Comparison of ENCODE assay signal across 11 mouse cellular contexts in genomic region chr16:20032328-20033081, GRCm38 (mm10). TPM values are rescaled to one million over a fixed set of nuclear protein-coding genes. Genes with fewer than 3 reads are reported as not detected.
DNase-seq lines count a peak whose midpoint lies in the region; ATAC-seq and TF ChIP-seq lines count a peak whose summit lies in the region.
"Had no signal": no experiment of that assay in that cellular context is flagged by ENCODE, and none has a peak within 500 bp of the region (broad histone marks: within the 10 kb centered on the region; RNA-seq: fewer than 3 reads in every experiment).

No protein-coding gene starts in this region.

- no peaks in the 10 kb centered on the region for H3K9me3 ChIP-seq in hindbrain, postnatal 0 days (ENCODE audit: low read length)
- H3K9me3 ChIP-seq in hindbrain, embryonic 13.5 days, result no peaks in the 10 kb centered on the region
- no peaks in the 10 kb centered on the region for H3K9me3 ChIP-seq in lung, embryonic 16.5 days (ENCODE audit: control insufficient read depth, low read length)
- H3K9me3 ChIP-seq in forebrain, embryonic 13.5 days (replicated peaks), result no peaks in the 10 kb centered on the region; the same call in 1 of the 2 replicates
- H3K9me3 ChIP-seq: embryonic facial prominence, embryonic 12.5 days had no signal

- no peak overlapping the region for H3K9ac ChIP-seq in hindbrain, postnatal 0 days (replicated peaks; ENCODE audit: low read length)
- H3K9ac ChIP-seq in hindbrain, embryonic 13.5 days, result no peak overlapping the region
- H3K9ac ChIP-seq in lung, embryonic 16.5 days (ENCODE audit: low read length), result no peak overlapping the region
- no peak overlapping the region for H3K9ac ChIP-seq in forebrain, embryonic 13.5 days
- H3K9ac ChIP-seq: embryonic facial prominence, embryonic 12.5 days had no signal

- intact Hi-C loops in left cerebral cortex, postnatal 14 days (cut with DNase I), result no loop called here

- no peaks in the 10 kb centered on the region for H3K4me1 ChIP-seq in hindbrain, postnatal 0 days (ENCODE audit: insufficient read depth, low read length)
- H3K4me1 ChIP-seq in hindbrain, embryonic 13.5 days (replicated peaks), result 0 out of 2 replicates have a peak, but pooled peaks cover 3% of the 10 kb centered on the region
- peaks cover 5% of the 10 kb centered on the region; the same call in 1 of the 2 replicates for H3K4me1 ChIP-seq in lung, embryonic 16.5 days (replicated peaks; ENCODE audit: control insufficient read depth, insufficient read depth, low read length)
- no peaks in the 10 kb centered on the region for H3K4me1 ChIP-seq in forebrain, embryonic 13.5 days
- H3K4me1 ChIP-seq: embryonic facial prominence, embryonic 12.5 days had no signal

- TF ChIP-seq CTCF in hindbrain, postnatal 0 days (IDR thresholded peaks at IDR 0.05; ENCODE audit: low read depth), result no peak

- no peak for ATAC-seq in hindbrain, postnatal 0 days
- ATAC-seq in hindbrain, embryonic 13.5 days (ENCODE audit: low FRiP score), result no peak
- ATAC-seq in lung, embryonic 16.5 days (ENCODE audit: low read depth), result peak; percentile 17; the same call in 1 of the 2 replicates
- no peak for ATAC-seq in forebrain, embryonic 13.5 days

- no peak overlapping the region for H3K4me3 ChIP-seq in hindbrain, postnatal 0 days (ENCODE audit: low read length)
- H3K4me3 ChIP-seq in hindbrain, embryonic 13.5 days, result no peak overlapping the region
- no peak overlapping the region for H3K4me3 ChIP-seq in lung, embryonic 16.5 days (ENCODE audit: low read length)
- H3K4me3 ChIP-seq in forebrain, embryonic 13.5 days, result no peak overlapping the region
- H3K4me3 ChIP-seq: embryonic facial prominence, embryonic 12.5 days had no signal

- H3K27ac ChIP-seq in hindbrain, postnatal 0 days, result no peak overlapping the region
- H3K27ac ChIP-seq in hindbrain, embryonic 13.5 days, result no peak overlapping the region; the same call in 1 of the 2 replicates
- peak overlapping the region; percentile 66 for H3K27ac ChIP-seq in lung, embryonic 16.5 days (ENCODE audit: low read length)
- H3K27ac ChIP-seq in forebrain, embryonic 13.5 days, result no peak overlapping the region
- H3K27ac ChIP-seq: embryonic facial prominence, embryonic 12.5 days had no signal

- peak; percentile 7 for DNase-seq in hindbrain, postnatal 0 days (ENCODE audit: low spot score)
- peak; percentile 44 for DNase-seq in adrenal gland, postnatal 25 days
- peak; percentile 84 for DNase-seq in heart, adult 8-10 months (ENCODE audit: low spot score)
- DNase-seq in thymus, postnatal 10 days (ENCODE audit: low spot score in 2 of 2), result no peak
- DNase-seq in left cerebral cortex, postnatal 14 days (ENCODE audit: low spot score in 2 of 2), result no peak

- H3K36me3 ChIP-seq in hindbrain, postnatal 0 days (ENCODE audit: insufficient read depth, low read length), result no peaks in the 10 kb centered on the region
- H3K36me3 ChIP-seq in hindbrain, embryonic 13.5 days, result no peaks in the 10 kb centered on the region
- H3K36me3 ChIP-seq in lung, embryonic 16.5 days (ENCODE audit: control insufficient read depth, insufficient read depth, low read length), result no peaks in the 10 kb centered on the region
- no peaks in the 10 kb centered on the region for H3K36me3 ChIP-seq in forebrain, embryonic 13.5 days (ENCODE audit: poor library complexity, severe bottlenecking)
- H3K36me3 ChIP-seq: embryonic facial prominence, embryonic 12.5 days had no signal

- WGBS in hindbrain, postnatal 0 days, result 63% methylated on average over 4 of the region's 4 CpGs
- 79% methylated on average over 4 of the region's 4 CpGs for WGBS in hindbrain, embryonic 13.5 days
- WGBS in lung, embryonic 16.5 days, result 50% methylated on average over 4 of the region's 4 CpGs
- 91% methylated on average over 4 of the region's 4 CpGs for WGBS in forebrain, embryonic 13.5 days

- no peak overlapping the region for H3K4me2 ChIP-seq in hindbrain, postnatal 0 days (ENCODE audit: low read depth, low read length)
- no peak overlapping the region for H3K4me2 ChIP-seq in hindbrain, embryonic 13.5 days
- H3K4me2 ChIP-seq in lung, embryonic 16.5 days (ENCODE audit: low read depth, low read length), result no peak overlapping the region
- H3K4me2 ChIP-seq in forebrain, embryonic 13.5 days, result no peak overlapping the region
- H3K4me2 ChIP-seq: embryonic facial prominence, embryonic 12.5 days; midbrain, embryonic 11.5 days had no signal

- no peaks in the 10 kb centered on the region for H3K27me3 ChIP-seq in hindbrain, postnatal 0 days (ENCODE audit: insufficient read depth, low read length)
- H3K27me3 ChIP-seq in hindbrain, embryonic 13.5 days, result no peaks in the 10 kb centered on the region
- H3K27me3 ChIP-seq in lung, embryonic 16.5 days (ENCODE audit: control insufficient read depth, insufficient read depth, low read depth, low read length), result no peaks in the 10 kb centered on the region
- no peaks in the 10 kb centered on the region for H3K27me3 ChIP-seq in forebrain, embryonic 13.5 days
- H3K27me3 ChIP-seq: CH12.LX; embryonic facial prominence, embryonic 12.5 days had no signal

RNA-seq across cellular contexts. Expression of gene Klhl6, which starts 49.7 kb away (rescaled TPM):
- total RNA-seq in hindbrain, postnatal 0 days (2014; rRNA removed), result 2.4 and 2.6 TPM in 2 replicates
- polyA plus RNA-seq in hindbrain, postnatal 0 days (2015; fragmentation: Nextera tagmentation; extraction: Ambion mirVana), result 2.7 and 2.9 TPM in 2 replicates
- polyA plus RNA-seq in hindbrain, embryonic 13.5 days (2015; fragmentation: Nextera tagmentation; extraction: Ambion mirVana), result 6.1 and 6.9 TPM in 2 replicates
- 4.4 and 5.7 TPM in 2 replicates for total RNA-seq in adrenal gland, postnatal 25 days (2021)
- 1 to 10 TPM; 3.3 to 4.2 (median 4.0) TPM for total RNA-seq in heart, adult 8-10 months (2022)
- 16.7 and 18.3 TPM in 2 replicates for polyA plus RNA-seq in lung, embryonic 16.5 days (2015; fragmentation: Nextera tagmentation; extraction: Ambion mirVana)
- 3.9 and 5.0 TPM in 2 replicates for polyA plus RNA-seq in forebrain, embryonic 13.5 days (2015; fragmentation: Nextera tagmentation; extraction: Ambion mirVana)
- total RNA-seq in left cerebral cortex, postnatal 14 days (2021), result 1 to 10 TPM; 1.6 to 2.3 TPM

Comparison
In these comparisons a context has a peak if more than half of its experiments do, and no peak if none do; other contexts are left out.
1. DNase-seq: peak in hindbrain, postnatal 0 days (single experiment), adrenal gland, postnatal 25 days (single experiment) and heart, adult 8-10 months (single experiment); none in thymus, postnatal 10 days (0 of 2) and left cerebral cortex, postnatal 14 days (0 of 2).